Mouse (Mus musculus) stomach, embryonic 15.5 days (tissue): ENCODE measurements at regions not wholly inside any gene's neighbourhood (a gene's known extent, or its start where the extent isn't known, plus 50 kb on each side); places are given as distances from the start of the nearest gene placed in this dataset.
A peak's percentile ranks its signal among the peaks of the same experiment; 100 is the strongest.

Experiments
- ATAC-seq: fragments of 200-750 bp; cut with Nextera tagmentation; 2 replicates; pipeline ENCODE4 v1.8.0; 2017; ENCODE audit warnings: low read depth, moderate number of reproducible peaks, moderate TSS enrichment; ENCODE audit not compliant: insufficient read depth, low FRiP score
- H3K27ac ChIP-seq: fragments of 300-500 bp; sonication (generic); 2 replicates; pipeline ENCODE4 v1.5.1; 2015; ENCODE audit warnings: mild to moderate bottlenecking, inconsistent platforms
- H3K27me3 ChIP-seq: fragments of 300-500 bp; sonication (generic); replicated peaks from 2 replicates; pipeline ENCODE4 v1.6.1; 2015; ENCODE audit warnings: inconsistent platforms
- H3K36me3 ChIP-seq: fragments of 300-500 bp; sonication (generic); 2 replicates; pipeline ENCODE4 v1.6.1; 2015; ENCODE audit warnings: inconsistent platforms
- H3K4me1 ChIP-seq: fragments of 300-500 bp; sonication (generic); 2 replicates; pipeline ENCODE4 v1.6.1; 2015; ENCODE audit warnings: inconsistent platforms
- H3K4me2 ChIP-seq: fragments of 300-500 bp; sonication (generic); 2 replicates; pipeline ENCODE4 v1.6.1; 2015; ENCODE audit warnings: mild to moderate bottlenecking, inconsistent platforms
- H3K4me3 ChIP-seq: fragments of 300-500 bp; sonication (generic); replicated peaks from 2 replicates; pipeline ENCODE4 v1.5.1; 2015; ENCODE audit warnings: inconsistent platforms
- H3K9ac ChIP-seq: fragments of 300-500 bp; sonication (generic); 2 replicates; pipeline ENCODE4 v1.6.1; 2015; ENCODE audit warnings: inconsistent platforms
- H3K9me3 ChIP-seq: fragments of 300-500 bp; sonication (generic); 2 replicates; pipeline ENCODE4 v1.6.1; 2016; ENCODE audit warnings: inconsistent platforms
- WGBS: fragments of 180-500 bp; shearing (Covaris S2); methylation state at CpG from one replicate; pipeline ENCODE4 v1.1.7; 2015; 5-methylcytosine and 5-hydroxymethylcytosine counted together

DNA sequence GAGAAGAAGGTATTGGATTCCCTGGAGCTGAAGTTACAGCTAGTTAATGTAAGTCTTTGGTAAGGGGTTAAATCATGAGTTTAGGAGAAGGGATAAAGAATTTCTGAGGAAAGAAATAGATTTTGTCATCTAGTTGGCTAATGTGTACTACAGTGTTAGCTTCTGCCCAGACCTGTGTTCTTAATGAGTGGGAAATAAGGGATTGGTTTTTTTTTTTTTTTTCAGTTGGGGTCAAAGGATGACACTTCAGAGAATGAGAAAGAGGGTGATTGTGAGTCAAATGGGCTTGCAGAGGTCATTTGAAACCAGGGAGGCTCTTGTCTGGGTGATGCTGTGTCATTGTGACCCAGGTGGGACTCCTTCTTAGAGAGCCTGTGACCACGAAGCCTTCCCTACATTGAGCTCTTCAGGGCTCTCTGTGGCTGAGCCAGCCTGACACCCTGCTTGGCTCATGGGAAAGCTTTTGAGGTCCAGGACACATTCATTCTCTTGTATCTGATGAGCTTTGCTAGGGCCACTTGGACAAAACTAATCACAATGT, 246.1 kb downstream of the Rplp1 start:
- H3K9me3 ChIP-seq: no peaks in the 10 kb centered on the region
- no peak overlapping the region for H3K4me2 ChIP-seq
- no peak for ATAC-seq
- no peak overlapping the region for H3K9ac ChIP-seq
- no peaks in the 10 kb centered on the region; the same call in 1 of the 2 replicates for H3K4me1 ChIP-seq
- no peaks in the 10 kb centered on the region for H3K27me3 ChIP-seq
- no peak overlapping the region for H3K4me3 ChIP-seq
- H3K36me3 ChIP-seq: no peaks in the 10 kb centered on the region
- H3K27ac ChIP-seq: no peak overlapping the region
- WGBS: 80% methylated on average over 1 of the region's 1 CpGs

DNA sequence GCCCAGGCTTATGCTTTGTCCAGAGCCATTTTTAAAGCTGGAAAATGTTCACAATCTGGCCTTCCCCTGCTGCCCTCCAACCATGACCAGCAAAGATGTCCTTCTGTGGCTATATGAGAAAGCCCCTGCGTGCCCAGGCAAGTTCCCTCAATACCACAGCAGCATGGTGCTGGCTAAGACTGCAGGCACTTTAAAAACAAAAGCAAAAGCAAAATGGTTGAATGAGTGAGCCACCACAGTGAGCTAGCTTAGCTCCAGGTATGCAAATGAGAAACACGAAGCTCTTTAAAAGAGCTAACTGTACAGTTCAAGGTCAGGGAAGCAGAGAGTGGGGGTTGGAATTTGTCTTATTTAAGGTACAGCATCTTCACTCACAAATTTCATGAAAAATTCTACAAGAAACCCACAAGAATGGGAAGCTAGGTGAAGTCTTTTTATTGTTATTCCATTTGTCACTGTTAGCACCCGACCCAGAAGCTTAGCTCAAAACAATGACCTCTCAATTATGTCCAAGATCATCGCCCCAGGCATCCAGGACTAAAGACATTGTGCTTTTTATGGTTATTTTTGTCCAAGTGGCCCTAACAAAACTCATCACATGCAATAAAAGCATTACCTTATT, 246.8 kb downstream of the Rplp1 start:
- ATAC-seq: no peak
- no peaks in the 10 kb centered on the region for H3K36me3 ChIP-seq
- H3K27me3 ChIP-seq: no peaks in the 10 kb centered on the region
- no peak overlapping the region for H3K9ac ChIP-seq
- H3K27ac ChIP-seq: no peak overlapping the region
- H3K4me1 ChIP-seq: no peaks in the 10 kb centered on the region; the same call in 1 of the 2 replicates
- 72% methylated on average over 4 of the region's 4 CpGs for WGBS
- no peaks in the 10 kb centered on the region for H3K9me3 ChIP-seq
- H3K4me3 ChIP-seq: no peak overlapping the region
- no peak overlapping the region for H3K4me2 ChIP-seq

DNA sequence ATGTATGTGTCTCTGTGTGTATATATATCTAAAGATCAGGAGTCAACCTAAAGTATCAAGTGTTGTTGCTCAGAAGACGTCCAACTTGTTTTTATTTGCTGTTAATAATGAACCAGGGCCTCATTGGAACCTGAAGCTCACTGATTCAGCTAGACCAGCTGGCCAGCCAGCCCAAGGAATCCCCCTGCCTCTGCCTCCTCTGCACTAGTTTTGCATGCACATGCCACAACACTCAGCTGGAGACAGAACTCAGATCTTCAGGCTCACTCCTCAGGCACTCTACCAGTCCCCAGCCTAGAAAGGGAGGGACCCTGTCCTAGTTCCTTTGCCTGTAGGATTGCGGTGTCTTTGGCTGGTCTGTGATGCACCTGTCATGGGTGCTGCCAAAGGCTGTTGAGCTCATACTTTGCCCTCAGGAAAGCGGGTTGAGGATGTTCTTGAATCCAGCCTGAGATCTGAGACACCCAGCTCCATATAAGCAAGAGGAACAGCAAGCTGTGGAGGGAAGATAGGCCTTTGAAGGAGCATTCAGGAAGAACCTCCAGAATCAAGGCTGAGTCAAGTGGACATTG, 247.5 kb downstream of the Rplp1 start:
- Histone ChIP-seq H3K27me3 (no peaks in the 10 kb centered on the region), H3K27ac (no peak overlapping the region), H3K4me3 (no peak overlapping the region), H3K36me3 (no peaks in the 10 kb centered on the region), H3K4me2 (no peak overlapping the region), H3K9ac (no peak overlapping the region), H3K9me3 (no peaks in the 10 kb centered on the region), H3K4me1 (no peaks in the 10 kb centered on the region; the same call in 1 of the 2 replicates)
- WGBS: 71% methylated on average over 3 of the region's 3 CpGs
- no peak for ATAC-seq

DNA sequence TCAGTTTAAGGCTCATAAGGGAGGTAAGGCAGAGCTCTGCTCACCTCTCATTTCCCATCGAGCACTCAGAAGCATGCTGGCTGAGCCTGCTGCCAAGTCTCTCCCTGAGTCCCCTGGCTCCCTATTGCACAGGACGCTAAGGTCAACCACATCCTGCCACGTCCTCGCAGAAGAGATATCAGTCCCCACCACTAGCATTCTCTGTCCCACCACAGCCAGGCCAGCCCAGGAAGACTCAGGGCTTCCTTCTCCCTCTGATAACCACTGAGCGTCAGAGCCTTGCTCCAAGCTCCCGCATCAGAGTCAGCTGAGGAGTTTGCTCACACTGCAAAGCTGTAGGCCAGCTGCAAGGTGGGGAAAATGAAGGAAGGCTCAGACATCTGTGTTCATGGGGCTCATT, 248.2 kb downstream of the Rplp1 start:
- 67% methylated on average over 6 of the region's 6 CpGs for WGBS

DNA sequence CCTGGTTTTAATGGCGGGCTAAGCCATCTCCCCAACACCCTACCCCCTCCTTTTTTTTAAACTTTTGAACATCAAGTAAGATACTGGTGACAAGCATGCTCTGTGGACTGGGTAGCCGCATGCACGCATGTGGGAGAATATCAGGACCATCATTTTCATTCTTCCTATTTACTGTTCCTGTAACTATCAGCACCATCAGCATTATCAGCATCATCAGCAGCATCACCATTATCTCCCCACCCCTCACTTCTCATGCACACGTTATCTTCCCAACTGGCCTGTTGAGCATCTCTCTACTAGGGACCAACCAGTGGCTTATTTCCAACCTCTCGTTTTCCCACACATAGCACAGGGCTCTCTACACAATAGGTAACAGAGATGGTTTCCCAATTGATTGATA, 249.1 kb downstream of the Rplp1 start:
- 85% methylated on average over 5 of the region's 5 CpGs for WGBS
- no peak overlapping the region for H3K4me3 ChIP-seq
- no peak overlapping the region for H3K27ac ChIP-seq
- H3K36me3 ChIP-seq: no peaks in the 10 kb centered on the region
- no peaks in the 10 kb centered on the region for H3K9me3 ChIP-seq
- H3K27me3 ChIP-seq: no peaks in the 10 kb centered on the region
- H3K4me1 ChIP-seq: no peaks in the 10 kb centered on the region; the same call in 1 of the 2 replicates
- no peak overlapping the region for H3K4me2 ChIP-seq
- ATAC-seq: no peak
- H3K9ac ChIP-seq: no peak overlapping the region

More for the DNA sequence above, 248.2 kb downstream of the Rplp1 start:
- Histone ChIP-seq H3K4me2 (no peak overlapping the region), H3K4me3 (no peak overlapping the region), H3K9me3 (no peaks in the 10 kb centered on the region), H3K9ac (no peak overlapping the region), H3K36me3 (no peaks in the 10 kb centered on the region), H3K27me3 (no peaks in the 10 kb centered on the region), H3K27ac (no peak overlapping the region), H3K4me1 (no peaks in the 10 kb centered on the region; the same call in 1 of the 2 replicates)
- ATAC-seq: no peak

DNA sequence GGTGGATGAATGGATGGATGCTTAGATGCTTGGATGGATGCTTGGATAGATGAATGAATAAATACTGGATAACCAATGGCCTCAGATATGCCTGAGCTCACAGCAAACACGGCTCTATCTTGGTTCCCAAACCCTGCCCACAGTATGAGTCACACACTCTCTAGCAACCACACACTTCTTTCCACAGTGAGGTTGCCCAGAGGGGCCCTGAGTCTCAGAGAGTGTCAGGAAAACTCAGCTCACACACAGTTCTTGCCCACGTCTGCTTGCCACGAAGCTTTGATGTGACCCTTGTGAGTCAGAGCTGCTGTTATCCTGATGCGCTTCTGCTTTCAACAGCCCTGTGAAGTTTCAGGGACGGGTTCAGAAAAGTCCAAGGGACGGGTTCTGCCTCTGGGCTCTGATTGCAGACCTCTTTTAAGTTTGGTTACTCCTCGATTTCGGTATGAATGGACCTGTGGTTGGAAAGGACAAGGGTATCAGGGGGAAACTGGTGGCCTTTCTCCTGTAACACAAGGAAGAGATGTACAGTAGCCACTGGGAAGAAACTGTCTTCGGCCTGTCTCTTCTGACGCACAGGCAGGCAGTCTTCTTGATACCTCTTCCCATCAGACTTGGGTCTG, 250.2 kb downstream of the Rplp1 start:
- Histone ChIP-seq H3K4me2 (no peak overlapping the region), H3K27me3 (no peaks in the 10 kb centered on the region), H3K9me3 (no peaks in the 10 kb centered on the region), H3K9ac (no peak overlapping the region), H3K27ac (no peak overlapping the region), H3K4me1 (no peaks in the 10 kb centered on the region), H3K4me3 (no peak overlapping the region), H3K36me3 (no peaks in the 10 kb centered on the region)
- WGBS: 80% methylated on average over 10 of the region's 10 CpGs
- no peak for ATAC-seq

DNA sequence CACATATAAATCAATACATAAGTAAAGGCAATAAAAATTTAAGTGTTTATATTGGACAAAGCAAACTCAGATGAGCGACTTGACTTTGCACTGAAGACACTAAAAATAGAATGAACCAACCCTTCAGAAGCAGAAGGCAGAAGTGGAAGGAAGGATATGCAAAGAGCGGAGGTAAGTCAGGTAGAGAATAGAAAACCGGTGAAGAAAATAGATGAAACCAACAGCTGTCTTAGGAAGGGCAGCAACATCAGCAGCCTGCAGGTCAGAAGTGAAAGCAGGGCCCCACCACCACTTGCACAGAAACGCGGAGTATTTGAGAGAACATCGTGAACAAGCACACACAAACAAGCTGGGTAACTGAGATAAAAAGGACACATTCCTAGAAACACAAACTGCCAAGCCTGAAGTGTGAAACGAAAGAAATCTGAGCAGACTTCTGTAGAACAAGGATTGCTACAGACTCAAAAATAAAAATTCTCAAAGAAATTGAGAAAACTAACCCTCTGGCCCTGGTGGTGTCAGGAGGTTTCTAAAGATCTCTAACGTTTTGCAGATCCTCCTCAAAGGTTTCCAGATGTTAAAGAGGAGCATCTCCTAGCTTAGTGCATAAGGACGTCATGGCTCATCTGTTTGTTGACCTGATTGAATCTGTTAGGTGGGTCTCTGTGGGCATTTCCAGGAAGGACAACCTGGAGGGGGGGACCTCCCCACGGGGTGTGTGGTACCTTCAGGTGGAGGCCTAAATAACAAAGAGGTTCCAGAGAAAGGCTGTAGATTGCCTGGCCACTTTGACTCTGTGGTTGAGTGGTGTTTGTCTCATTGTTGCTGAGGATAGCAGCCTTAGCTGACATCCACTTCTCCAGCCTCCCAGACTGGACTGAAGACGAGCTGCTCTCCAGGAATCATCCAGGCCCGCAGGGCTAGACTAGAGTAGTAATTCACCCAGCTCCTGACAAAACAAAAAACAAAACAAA, 252.0 kb downstream of the Rplp1 start:
- no peak overlapping the region for H3K27ac ChIP-seq
- no peak overlapping the region for H3K4me2 ChIP-seq
- H3K36me3 ChIP-seq: no peaks in the 10 kb centered on the region
- no peak overlapping the region for H3K9ac ChIP-seq
- H3K4me1 ChIP-seq: no peaks in the 10 kb centered on the region
- ATAC-seq: no peak
- H3K9me3 ChIP-seq: no peaks in the 10 kb centered on the region
- 56% methylated on average over 12 of the region's 12 CpGs for WGBS
- H3K4me3 ChIP-seq: no peak overlapping the region
- no peaks in the 10 kb centered on the region for H3K27me3 ChIP-seq

DNA sequence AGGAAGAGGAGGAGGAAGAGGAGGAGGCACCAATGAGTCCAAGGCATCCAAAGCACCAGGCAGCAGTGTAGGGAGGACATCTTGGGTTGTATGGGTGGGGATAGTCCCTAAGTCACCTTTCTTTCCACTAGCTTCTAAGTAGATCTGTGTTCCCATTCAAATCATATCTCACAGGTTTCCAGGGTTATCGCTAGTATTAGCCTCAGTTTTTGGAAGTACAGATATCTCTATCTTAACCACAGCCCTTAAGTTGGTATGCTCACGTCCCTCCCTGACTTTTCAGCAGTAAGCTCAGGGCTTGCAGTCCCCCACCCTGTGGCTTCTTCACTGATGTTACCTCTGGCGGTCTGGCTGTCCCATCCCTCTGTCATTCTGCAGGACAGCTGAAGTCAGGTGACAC, 254.2 kb downstream of the Rplp1 start:
- H3K9ac ChIP-seq: no peak overlapping the region
- no peak for ATAC-seq
- H3K4me3 ChIP-seq: no peak overlapping the region
- no peaks in the 10 kb centered on the region for H3K9me3 ChIP-seq
- no peak overlapping the region for H3K27ac ChIP-seq
- H3K36me3 ChIP-seq: no peaks in the 10 kb centered on the region
- WGBS: 70% methylated on average over 3 of the region's 3 CpGs
- no peaks in the 10 kb centered on the region for H3K4me1 ChIP-seq
- H3K4me2 ChIP-seq: no peak overlapping the region
- no peaks in the 10 kb centered on the region for H3K27me3 ChIP-seq

DNA sequence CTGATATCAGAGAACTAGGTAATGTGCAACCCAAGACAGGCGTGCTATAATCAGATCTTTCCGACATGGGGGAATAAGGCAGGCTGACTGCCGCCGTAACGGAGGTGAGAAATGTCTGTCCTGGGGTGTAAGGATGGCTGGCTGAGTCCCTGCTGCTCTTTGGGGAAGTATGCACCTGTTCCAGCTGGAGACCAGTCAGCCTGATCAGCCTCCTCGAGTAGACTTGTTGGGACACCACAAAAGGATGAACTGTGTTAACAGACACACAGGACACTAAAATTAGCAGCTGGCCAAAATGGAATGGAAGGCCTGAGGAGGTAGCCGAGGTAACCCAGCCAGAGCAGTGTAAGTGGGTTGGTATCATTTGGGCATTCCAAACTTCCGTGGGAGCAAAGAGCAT, 256.3 kb downstream of the Rplp1 start:
- ATAC-seq: no peak
- Histone ChIP-seq H3K9me3 (no peaks in the 10 kb centered on the region), H3K4me1 (no peaks in the 10 kb centered on the region), H3K27ac (no peak overlapping the region), H3K27me3 (no peaks in the 10 kb centered on the region), H3K4me3 (no peak overlapping the region), H3K9ac (no peak overlapping the region), H3K4me2 (no peak overlapping the region), H3K36me3 (no peaks in the 10 kb centered on the region)
- WGBS: 82% methylated on average over 8 of the region's 8 CpGs

DNA sequence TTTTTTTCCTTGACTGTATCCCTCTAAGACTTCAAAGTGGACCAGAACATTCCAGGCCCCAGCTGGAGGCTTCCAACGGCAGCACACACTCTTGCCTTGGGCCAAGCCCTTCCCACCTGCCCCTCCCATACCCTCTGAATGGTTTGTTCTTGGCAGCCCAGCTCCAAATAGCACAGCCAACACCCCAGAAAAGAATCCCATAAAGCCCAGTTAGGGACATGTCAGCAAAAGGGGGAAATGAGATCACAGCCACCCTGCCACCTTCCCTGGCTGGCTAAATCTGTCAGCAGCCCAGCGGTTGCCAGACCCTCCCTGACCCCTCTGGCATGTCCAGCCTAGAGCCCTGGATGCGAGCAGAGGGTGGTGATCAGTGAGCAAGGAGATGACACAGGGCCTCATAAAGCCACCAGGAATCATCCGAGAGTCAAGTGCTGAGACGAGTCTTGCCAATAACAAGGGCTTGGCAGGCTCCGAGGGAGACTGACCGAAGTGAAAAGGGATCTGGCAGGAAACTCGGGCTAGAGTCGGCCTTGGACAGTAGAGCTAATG, 258.8 kb downstream of the Rplp1 start:
- Histone ChIP-seq H3K9me3 (no peaks in the 10 kb centered on the region), H3K4me3 (no peak overlapping the region), H3K27ac (no peak overlapping the region), H3K27me3 (no peaks in the 10 kb centered on the region), H3K4me1 (no peaks in the 10 kb centered on the region), H3K36me3 (no peaks in the 10 kb centered on the region), H3K4me2 (no peak overlapping the region), H3K9ac (no peak overlapping the region)
- 65% methylated on average over 9 of the region's 9 CpGs for WGBS
- peak; percentile 65; the same call in 1 of the 2 replicates for ATAC-seq

DNA sequence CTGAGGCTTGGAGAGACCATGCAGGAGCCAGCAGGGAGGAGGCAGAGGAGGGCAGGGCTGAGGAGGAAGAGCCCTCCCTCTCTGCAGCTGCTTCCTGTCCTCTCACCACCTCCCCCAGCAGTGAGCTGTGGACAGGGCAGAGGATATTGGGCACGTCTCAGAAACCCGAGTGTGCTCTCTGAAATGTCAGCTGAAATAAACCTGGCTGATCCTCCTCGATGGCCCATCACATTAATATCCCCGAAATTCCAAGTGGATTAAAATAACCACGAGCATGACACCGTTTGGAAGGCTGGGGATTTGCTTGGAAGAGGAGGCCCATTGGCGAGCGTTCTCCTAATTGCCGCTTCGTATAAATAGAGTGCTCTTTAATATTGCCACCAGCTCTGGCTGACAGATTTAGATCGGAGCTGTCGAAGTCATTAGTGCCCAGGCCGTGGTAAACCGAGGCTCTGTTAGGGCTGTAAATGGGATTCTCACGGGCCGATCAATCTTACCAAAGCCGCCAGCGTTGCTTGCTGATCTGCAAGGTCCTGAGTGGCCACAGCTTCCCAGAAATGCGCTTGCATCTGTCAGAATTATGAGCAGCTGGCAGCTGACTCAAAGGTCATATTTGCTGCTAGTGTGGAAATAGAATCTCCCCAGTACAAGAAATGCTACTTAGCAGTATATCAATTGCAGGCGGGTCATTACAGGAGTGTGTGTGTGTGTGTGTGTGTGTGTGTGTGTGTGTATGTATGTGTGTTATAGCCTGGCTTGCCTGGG, 268.5 kb downstream of the Rplp1 start:
- H3K9ac ChIP-seq: no peak overlapping the region

More for the DNA sequence above, 268.5 kb downstream of the Rplp1 start:
- H3K4me3 ChIP-seq: no peak overlapping the region
- peaks cover 4% of the 10 kb centered on the region; the same call in 1 of the 2 replicates for H3K4me1 ChIP-seq
- H3K9me3 ChIP-seq: no peaks in the 10 kb centered on the region
- 33% methylated on average over 20 of the region's 20 CpGs for WGBS
- H3K27me3 ChIP-seq: no peaks in the 10 kb centered on the region
- peak; percentile 64; the same call in 1 of the 2 replicates for ATAC-seq
- no peaks in the 10 kb centered on the region for H3K36me3 ChIP-seq
- 0 out of 2 replicates have a peak overlapping the region, but pooled peaks have one; percentile 2 for H3K27ac ChIP-seq
- peak overlapping the region; percentile 11 for H3K4me2 ChIP-seq
